Mouse (Mus musculus) heart, adult 8-10 months (tissue): ENCODE measurements at regions not wholly inside any gene's neighbourhood (a gene's known extent, or its start where the extent isn't known, plus 50 kb on each side); places are given as distances from the start of the nearest gene placed in this dataset.

Experiments used
- DNase-seq: peaks from one replicate; pipeline ENCODE4 v3.0.0; 2022; ENCODE audit warnings: low spot score

DNA sequence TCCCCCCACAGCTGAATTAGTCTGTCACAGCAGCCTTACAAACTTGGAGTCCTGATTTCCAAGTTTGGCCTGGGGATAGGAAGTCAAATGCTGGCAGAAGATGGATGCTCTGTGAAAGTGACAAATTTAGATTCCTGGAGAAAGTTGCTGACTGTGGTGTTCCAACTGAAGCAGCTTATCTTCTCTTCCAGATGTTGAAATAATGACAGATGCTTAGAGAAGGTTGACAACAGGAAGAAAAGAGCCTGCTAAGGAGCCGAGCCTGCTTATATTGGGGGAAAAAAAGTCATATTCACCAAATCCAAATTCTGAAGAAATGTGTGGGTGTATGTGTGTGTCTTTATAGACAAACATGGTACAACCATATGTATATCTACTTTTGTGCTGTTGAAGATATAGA is 1380.4 kb upstream of the Cdh8 start:
- DNase-seq: no peak

DNA sequence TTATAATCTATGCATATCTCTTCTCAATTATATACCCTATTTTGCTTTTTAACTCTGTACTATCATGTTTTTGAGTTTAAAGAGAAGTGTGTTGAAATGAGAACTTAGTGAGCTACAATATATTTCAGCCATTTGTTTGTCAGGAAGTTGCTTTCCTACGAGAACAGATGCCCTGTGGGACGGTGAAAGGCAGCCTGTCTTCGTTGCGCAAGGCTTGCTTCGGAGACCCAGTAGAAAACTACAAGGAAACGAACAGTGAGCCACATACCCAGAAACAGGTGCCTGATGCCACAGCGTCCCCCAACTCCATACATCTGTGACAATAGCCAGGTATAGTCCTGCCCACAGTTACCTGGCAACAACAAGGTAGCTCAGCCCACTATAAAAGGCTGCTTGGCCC is 1377.7 kb upstream of the Cdh8 start:
- DNase-seq: no peak

DNA sequence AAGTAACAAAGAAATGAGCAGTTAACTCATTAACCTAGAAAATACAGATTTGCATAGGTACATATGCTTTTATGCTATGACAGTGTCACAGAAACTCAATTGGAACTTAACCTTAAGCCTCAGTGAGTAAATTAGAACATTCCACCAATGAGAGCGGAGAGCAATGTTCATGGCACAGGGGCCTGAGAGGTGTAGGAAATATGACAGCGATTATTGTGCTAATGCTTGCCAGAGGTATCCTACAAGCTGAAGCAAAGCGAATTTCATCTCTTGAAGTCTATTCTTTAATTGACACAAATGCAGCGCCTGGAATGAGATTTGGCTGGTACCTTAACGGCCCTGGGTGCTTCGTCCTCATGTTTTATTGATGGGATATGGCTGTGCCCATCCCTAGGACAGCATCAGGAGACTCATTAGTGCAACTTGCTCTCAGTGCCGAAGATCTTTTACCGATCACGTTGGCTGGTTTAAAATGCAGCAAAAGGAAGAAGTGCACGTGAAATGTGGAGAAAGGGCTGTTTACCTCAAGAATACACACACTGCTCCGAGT is 1374.4 kb upstream of the Cdh8 start:
- DNase-seq: no peak

DNA sequence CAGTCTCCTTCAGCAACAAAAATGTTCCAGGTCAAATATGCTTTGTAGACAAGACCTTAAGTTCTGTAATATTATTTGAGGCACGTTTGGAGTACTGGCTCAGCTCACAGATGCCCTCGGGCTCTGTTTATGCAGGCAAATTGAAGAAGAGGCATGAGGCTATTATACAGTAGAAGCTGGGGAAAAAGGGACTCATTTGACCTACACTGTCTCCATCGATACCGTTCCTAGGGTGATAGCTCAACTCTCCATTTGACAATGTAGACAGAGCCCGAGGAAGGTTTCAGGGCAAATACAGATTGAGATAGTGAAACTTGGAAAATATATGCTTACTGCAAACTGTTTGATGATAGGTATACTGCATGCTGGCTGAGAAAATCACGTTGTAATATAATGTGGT is 1371.9 kb upstream of the Cdh8 start:
- DNase-seq: no peak

DNA sequence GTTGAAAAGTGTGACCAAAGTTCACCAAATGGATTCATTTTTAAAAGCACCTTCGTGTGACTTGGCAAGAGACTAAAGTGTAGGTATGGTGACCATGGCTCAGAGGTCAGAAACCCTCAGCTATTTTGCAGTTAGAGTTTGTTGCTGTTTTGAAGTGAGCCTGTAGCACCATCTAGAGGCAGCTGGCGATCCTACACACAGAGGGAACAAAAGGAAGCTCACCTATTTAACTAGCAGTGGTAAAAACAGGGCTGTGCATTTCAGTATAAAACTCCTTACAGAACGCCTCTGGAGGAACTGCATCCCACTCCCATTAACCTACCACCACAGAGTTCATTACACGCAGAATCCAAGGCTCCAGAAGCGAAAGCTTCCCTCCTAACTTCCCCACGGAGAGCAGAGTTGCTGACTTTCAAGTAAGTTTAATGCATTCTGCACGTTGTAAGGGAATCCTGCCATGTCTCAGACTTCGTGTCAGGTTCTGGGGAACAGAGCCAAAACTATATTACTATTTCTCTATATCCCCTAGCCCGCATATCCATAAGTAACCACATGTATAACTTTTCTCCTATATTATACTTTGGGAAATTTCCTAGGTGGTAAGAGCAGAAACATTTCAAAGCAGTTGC is 1356.6 kb upstream of the Cdh8 start:
- DNase-seq: peak; percentile 6

DNA sequence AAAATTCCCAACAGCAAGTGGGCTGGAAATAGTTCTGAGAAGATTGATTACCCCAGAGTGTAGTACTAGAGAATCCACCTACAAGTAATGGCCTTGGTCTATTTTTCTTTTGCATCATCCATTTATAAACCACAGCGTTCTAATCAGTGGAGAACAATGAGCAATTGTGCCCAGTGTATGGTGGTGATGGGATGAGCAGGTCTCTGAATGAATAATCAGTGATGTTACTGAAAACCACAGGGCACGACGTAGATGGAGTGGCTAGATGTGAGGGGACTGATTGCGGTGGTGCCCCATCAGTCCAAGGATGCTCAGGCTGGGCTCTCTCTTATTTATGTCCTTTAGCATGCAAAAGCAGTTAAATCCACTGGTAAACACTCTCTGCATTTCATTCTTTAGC is 1353.3 kb upstream of the Cdh8 start:
- DNase-seq: no peak

DNA sequence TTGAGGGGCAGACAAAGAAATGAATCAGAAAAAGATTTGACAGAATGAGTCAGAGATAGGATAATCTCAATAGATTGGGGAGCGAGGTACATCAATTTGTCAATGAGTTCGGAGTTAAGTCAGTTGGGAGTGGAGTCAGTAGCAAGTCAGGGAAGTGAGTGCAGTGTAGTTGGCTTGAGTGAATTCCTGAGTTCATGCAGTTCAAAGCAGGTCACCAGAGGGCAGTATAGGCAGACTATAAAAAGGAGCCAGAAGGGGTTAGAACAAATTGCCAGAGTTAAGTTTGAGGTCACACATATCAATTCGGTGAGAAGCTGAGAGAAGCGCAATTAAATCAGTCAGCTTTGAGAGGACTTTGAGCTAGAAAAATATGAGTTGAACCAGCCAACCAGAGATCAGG is 1317.7 kb upstream of the Cdh8 start:
- DNase-seq: no peak

DNA sequence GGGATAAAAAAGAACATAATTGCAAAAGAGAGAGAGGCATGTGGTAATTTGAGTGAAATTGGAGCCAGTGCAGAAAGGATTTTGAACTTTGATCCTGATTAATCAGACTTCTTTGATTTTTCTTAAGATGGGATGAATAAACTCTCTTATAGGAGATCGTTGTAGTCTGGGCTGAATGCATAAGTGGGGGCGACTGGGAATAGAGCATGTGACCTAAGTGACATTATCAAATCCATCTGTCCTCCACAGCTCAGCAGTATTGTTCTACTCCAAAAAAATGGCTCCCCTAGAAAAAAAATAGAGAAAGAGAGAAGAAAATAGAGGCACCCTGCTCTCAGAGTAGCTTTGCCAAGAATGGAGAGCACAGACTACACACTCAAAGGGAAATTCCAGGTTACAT is 1286.1 kb upstream of the Cdh8 start:
- DNase-seq: no peak

DNA sequence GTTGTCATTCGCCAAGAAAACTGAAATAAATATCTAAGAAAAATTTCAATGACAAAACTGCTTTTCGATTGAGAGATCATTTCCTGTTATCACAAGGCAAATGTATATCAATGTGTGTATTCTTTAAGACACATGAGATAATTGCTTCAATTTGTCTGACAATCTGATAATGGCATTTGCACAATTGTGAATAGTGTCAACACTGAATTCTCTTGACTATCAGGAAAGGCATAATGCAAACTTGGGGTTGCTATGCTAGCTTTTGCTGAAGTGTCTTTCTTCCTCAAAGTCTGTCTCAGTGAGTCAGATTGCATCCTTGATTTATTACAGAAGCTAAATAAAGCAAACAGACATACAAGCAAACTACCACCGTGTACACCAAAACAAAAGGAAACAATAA is 1278.8 kb upstream of the Cdh8 start:
- no peak for DNase-seq

DNA sequence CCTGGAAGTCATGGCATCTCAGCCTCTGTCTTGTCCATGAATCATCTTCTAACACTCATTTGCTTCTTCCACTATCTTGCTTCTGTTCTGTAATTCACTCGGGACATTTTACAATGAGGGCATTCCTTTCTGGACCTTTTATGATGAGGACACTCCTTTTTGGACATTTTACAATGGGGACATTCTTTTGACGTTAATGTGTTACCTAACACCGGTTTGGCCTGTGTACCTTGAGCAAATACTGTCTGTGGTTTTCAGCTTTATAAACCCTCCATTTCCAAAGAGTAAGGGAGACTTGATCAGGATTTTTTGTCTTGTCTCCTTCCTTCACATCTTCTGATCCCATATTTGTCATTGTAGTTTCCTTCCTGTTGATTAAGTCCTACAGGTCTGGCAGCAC is 1262.3 kb upstream of the Cdh8 start:
- no peak for DNase-seq
